Mouse (Mus musculus) embryonic facial prominence, embryonic 13.5 days (tissue): ENCODE data around the gene 1500009C09Rik. TPM values are rescaled to one million over a fixed set of nuclear protein-coding genes. Genes with fewer than 3 reads are reported as not detected.
A peak's percentile ranks its signal among the peaks of the same experiment; 100 is the strongest.

Experiments used
- ATAC-seq: fragments of 200-750 bp; cut with Nextera tagmentation; 2 replicates; pipeline ENCODE4 v1.8.0; 2017; ENCODE audit warnings: low read depth; ENCODE audit not compliant: insufficient number of reproducible peaks, insufficient read depth, low FRiP score, low TSS enrichment
- H3K27ac ChIP-seq: fragments of 300-500 bp; sonication (generic); 2 replicates; pipeline ENCODE4 v1.5.1; 2015; ENCODE audit warnings: moderate library complexity, mild to moderate bottlenecking, inconsistent platforms
- H3K27me3 ChIP-seq: fragments of 300-500 bp; sonication (generic); 2 replicates; pipeline ENCODE4 v1.6.1; 2015; ENCODE audit warnings: mild to moderate bottlenecking, inconsistent platforms
- H3K36me3 ChIP-seq: fragments of 300-500 bp; sonication (generic); 2 replicates; pipeline ENCODE4 v1.6.1; 2015; ENCODE audit warnings: mild to moderate bottlenecking, inconsistent platforms
- H3K4me1 ChIP-seq: fragments of 300-500 bp; sonication (generic); 2 replicates; pipeline ENCODE4 v1.6.1; 2015; ENCODE audit warnings: inconsistent platforms
- H3K4me2 ChIP-seq: fragments of 300-500 bp; sonication (generic); 2 replicates; pipeline ENCODE4 v1.6.1; 2015; ENCODE audit warnings: moderate library complexity, mild to moderate bottlenecking, inconsistent platforms
- H3K4me3 ChIP-seq: fragments of 300-500 bp; sonication (generic); 2 replicates; pipeline ENCODE4 v1.5.1; 2015; ENCODE audit warnings: mild to moderate bottlenecking, inconsistent platforms
- H3K9ac ChIP-seq: fragments of 300-500 bp; sonication (generic); 2 replicates; pipeline ENCODE4 v1.6.1; 2015; ENCODE audit warnings: mild to moderate bottlenecking, inconsistent platforms
- H3K9me3 ChIP-seq: fragments of 300-500 bp; sonication (generic); 2 replicates; pipeline ENCODE4 v1.6.1; 2016; ENCODE audit warnings: inconsistent platforms
- WGBS: fragments of 180-500 bp; shearing (Covaris S2); methylation state at CpG from one replicate; pipeline ENCODE4 v1.1.7; 2015; ENCODE audit warnings: mixed read lengths; 5-methylcytosine and 5-hydroxymethylcytosine counted together
- polyA plus RNA-seq: library from polyadenylated mRNA; unstranded; fragments of >200 nt; fragmentation: Nextera tagmentation; extraction: Ambion mirVana; gene quantifications from 2 replicates; pipeline ENCODE4 v1.2.1, GENCODE M21; 2015

Gene 1500009C09Rik
- polyA plus RNA-seq, 1 experiment from 2014 or later: 0.17 TPM

GRCm38 (mm10) chr15:82293271-82293711, 41.1 kb downstream of the 1500009C09Rik start:
- H3K27ac ChIP-seq: no peak overlapping the region
- ATAC-seq: 0 out of 2 replicates have a peak, but pooled peaks have one; percentile 32
- H3K4me3 ChIP-seq: no peak overlapping the region
- H3K4me1 ChIP-seq: peaks cover 14% of the 10 kb centered on the region
- no peaks in the 10 kb centered on the region for H3K27me3 ChIP-seq
- peak overlapping the region; percentile 40 for H3K4me2 ChIP-seq
- no peak overlapping the region for H3K9ac ChIP-seq
- no peaks in the 10 kb centered on the region for H3K9me3 ChIP-seq
- WGBS: 14% methylated on average over 7 of the region's 7 CpGs
- peaks cover 35% of the 10 kb centered on the region for H3K36me3 ChIP-seq

GRCm38 (mm10) chr15:82294059-82294458, 41.9 kb downstream of the 1500009C09Rik start:
- H3K27me3 ChIP-seq: no peaks in the 10 kb centered on the region; the same call in 1 of the 2 replicates
- peaks cover 14% of the 10 kb centered on the region for H3K4me1 ChIP-seq
- no peak overlapping the region for H3K27ac ChIP-seq
- 54% methylated on average over 8 of the region's 8 CpGs for WGBS
- H3K9ac ChIP-seq: no peak overlapping the region
- H3K9me3 ChIP-seq: no peaks in the 10 kb centered on the region
- no peak for ATAC-seq
- H3K4me2 ChIP-seq: no peak overlapping the region
- no peak overlapping the region for H3K4me3 ChIP-seq
- peaks cover 30% of the 10 kb centered on the region for H3K36me3 ChIP-seq

- ATAC-seq: no peak
- 0 out of 2 replicates have a peak, but pooled peaks cover 2% of the 10 kb centered on the region for H3K4me1 ChIP-seq
- no peak within 1 kb of the TSS for H3K27ac ChIP-seq
- 60% methylated on average over 39 of the region's 39 CpGs for WGBS
- peak within 1 kb of the TSS; percentile 18; the same call in 1 of the 2 replicates for H3K4me2 ChIP-seq
- H3K27me3 ChIP-seq: no peaks in the 10 kb centered on the region; the same call in 1 of the 2 replicates
- no peaks in the 10 kb centered on the region for H3K36me3 ChIP-seq
- H3K9ac ChIP-seq: no peak within 1 kb of the TSS
- H3K4me3 ChIP-seq: no peak within 1 kb of the TSS
- no peaks in the 10 kb centered on the region for H3K9me3 ChIP-seq
Measured at GRCm38 (mm10) chr15:82298764-82299561, 46.8 kb downstream of the 1500009C09Rik start, which contains the start of gene Wbp2nl. Gene Wbp2nl, plus strand, starts transcription at chr15:82298954.

- H3K36me3 ChIP-seq: no peaks in the 10 kb centered on the region
- H3K27ac ChIP-seq: no peak overlapping the region
- no peaks in the 10 kb centered on the region for H3K27me3 ChIP-seq
- WGBS: 73% methylated on average over 3 of the region's 3 CpGs
- no peak overlapping the region for H3K4me2 ChIP-seq
- H3K4me1 ChIP-seq: no peaks in the 10 kb centered on the region
- H3K9ac ChIP-seq: no peak overlapping the region
- no peaks in the 10 kb centered on the region for H3K9me3 ChIP-seq
- H3K4me3 ChIP-seq: no peak overlapping the region
- ATAC-seq: no peak
Measured at GRCm38 (mm10) chr15:82307107-82307506, 54.9 kb downstream of the 1500009C09Rik start.

- no peak for ATAC-seq
- Histone ChIP-seq H3K36me3 (no peaks in the 10 kb centered on the region), H3K4me3 (no peak overlapping the region), H3K27me3 (no peaks in the 10 kb centered on the region), H3K27ac (no peak overlapping the region), H3K9me3 (no peaks in the 10 kb centered on the region), H3K9ac (no peak overlapping the region), H3K4me1 (no peaks in the 10 kb centered on the region), H3K4me2 (no peak overlapping the region)
- WGBS: 59% methylated on average over 3 of the region's 3 CpGs
Measured at GRCm38 (mm10) chr15:82308416-82308815, 56.2 kb downstream of the 1500009C09Rik start.

Other genes with a start within 250 kb of the 1500009C09Rik start
- 25.8 and 28.6 TPM in 2 replicates for gene Desi1, start 218.5 kb upstream of the 1500009C09Rik start, polyA plus RNA-seq
- 281 and 331 TPM in 2 replicates for gene Snu13, start 204.8 kb upstream of the 1500009C09Rik start, polyA plus RNA-seq
- 0.08 TPM in 1 of 2 replicates, not detected in the other for gene 4930407I10Rik, start 193.2 kb upstream of the 1500009C09Rik start, polyA plus RNA-seq
- 0.15 TPM in 1 of 2 replicates, not detected in the other for gene Mei1, start 182.4 kb upstream of the 1500009C09Rik start, polyA plus RNA-seq
- 22.7 and 26.8 TPM in 2 replicates for gene Ccdc134, start 124.5 kb upstream of the 1500009C09Rik start, polyA plus RNA-seq
- gene Srebf2, start 105.2 kb upstream of the 1500009C09Rik start, polyA plus RNA-seq: 146 and 160 TPM in 2 replicates
- 0.18 and 0.50 TPM in 2 replicates for gene Shisa8, start 39.6 kb upstream of the 1500009C09Rik start, polyA plus RNA-seq
- 0.17 TPM in 1 of 2 replicates, not detected in the other for gene Tnfrsf13c, start 28.0 kb upstream of the 1500009C09Rik start, polyA plus RNA-seq
- gene Cenpm, start 7.6 kb upstream of the 1500009C09Rik start, polyA plus RNA-seq: 61.7 and 72.7 TPM in 2 replicates
- gene Sept3, start 22.5 kb downstream of the 1500009C09Rik start, polyA plus RNA-seq: 30.8 and 32.4 TPM in 2 replicates
- not detected in 2 replicates for gene Wbp2nl, start 46.6 kb downstream of the 1500009C09Rik start, polyA plus RNA-seq
- gene Naga, start 86.5 kb downstream of the 1500009C09Rik start, polyA plus RNA-seq: 46.0 and 49.9 TPM in 2 replicates
- gene Pheta2, start 86.5 kb downstream of the 1500009C09Rik start, polyA plus RNA-seq: 18.9 and 19.5 TPM in 2 replicates
- gene Smdt1, start 86.6 kb downstream of the 1500009C09Rik start, polyA plus RNA-seq: 255 and 264 TPM in 2 replicates
- 319 and 324 TPM in 2 replicates for gene Ndufa6, start 101.9 kb downstream of the 1500009C09Rik start, polyA plus RNA-seq
- 10.3 and 10.5 TPM in 2 replicates for gene Cyp2d22, start 127.9 kb downstream of the 1500009C09Rik start, polyA plus RNA-seq
- not detected in 2 replicates for gene Cyp2d11, start 141.6 kb downstream of the 1500009C09Rik start, polyA plus RNA-seq
- gene Cyp2d10, start 154.8 kb downstream of the 1500009C09Rik start, polyA plus RNA-seq: 1.7 TPM in 1 of 2 replicates, not detected in the other
- not detected in 2 replicates for gene Cyp2d9, start 181.0 kb downstream of the 1500009C09Rik start, polyA plus RNA-seq